Mouse (Mus musculus) heart, adult 8-10 months (tissue): ENCODE measurements at regions not wholly inside any gene's neighbourhood (a gene's known extent, or its start where the extent isn't known, plus 50 kb on each side); places are given as distances from the start of the nearest gene placed in this dataset.

Experiments
- DNase-seq: peaks from one replicate; pipeline ENCODE4 v3.0.0; 2022; ENCODE audit warnings: low spot score

- no peak for DNase-seq
These were observed 77.0 kb upstream of the Lgr5 start for GRCm38 (mm10) chr10:115664567-115664966.

DNA sequence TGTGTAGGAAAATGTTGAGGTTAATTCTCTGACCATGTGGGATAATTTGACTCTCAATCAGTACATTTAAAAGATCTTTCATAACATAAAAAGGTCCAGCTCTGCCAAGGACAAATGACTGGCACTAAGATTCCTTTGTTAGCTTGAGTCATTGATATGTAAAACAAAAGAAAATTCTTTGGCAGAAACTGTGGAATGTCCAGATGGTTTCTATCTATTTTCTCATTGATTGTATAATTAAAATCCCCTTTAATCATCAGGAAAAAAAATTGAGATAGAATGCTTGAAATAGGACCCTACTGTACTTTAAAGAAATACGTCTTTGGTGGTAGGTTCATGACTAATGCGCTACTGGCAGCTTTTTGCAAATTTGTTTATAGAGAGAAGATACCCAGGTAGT lies 89.1 kb upstream of the Lgr5 start:
- no peak for DNase-seq

- DNase-seq: no peak
These were observed 93.5 kb upstream of the Lgr5 start for GRCm38 (mm10) chr10:115681115-115681514.

DNA sequence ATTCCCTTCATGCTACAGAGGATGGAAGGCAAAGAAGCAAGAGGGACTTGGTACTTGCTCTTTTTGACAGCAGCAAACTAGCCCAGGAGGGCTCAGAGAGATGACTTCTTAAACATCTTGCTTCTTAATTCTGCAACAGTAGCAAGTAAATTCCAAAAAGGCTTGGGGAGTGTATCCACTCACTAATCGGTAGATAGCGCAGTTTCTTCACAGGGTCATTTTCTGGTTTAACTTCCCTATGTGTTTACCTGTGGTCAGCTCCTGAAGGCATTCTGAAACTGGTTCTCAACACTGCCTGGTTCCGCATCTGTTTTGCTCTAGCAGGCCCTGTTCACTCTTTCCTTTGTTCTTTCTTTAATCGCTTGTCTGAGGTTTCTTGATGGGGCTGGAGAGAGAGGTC lies 104.4 kb upstream of the Lgr5 start:
- DNase-seq: no peak

GRCm38 (mm10) chr10:115693986-115694833 lies 106.6 kb upstream of the Lgr5 start:
- DNase-seq: no peak

DNA sequence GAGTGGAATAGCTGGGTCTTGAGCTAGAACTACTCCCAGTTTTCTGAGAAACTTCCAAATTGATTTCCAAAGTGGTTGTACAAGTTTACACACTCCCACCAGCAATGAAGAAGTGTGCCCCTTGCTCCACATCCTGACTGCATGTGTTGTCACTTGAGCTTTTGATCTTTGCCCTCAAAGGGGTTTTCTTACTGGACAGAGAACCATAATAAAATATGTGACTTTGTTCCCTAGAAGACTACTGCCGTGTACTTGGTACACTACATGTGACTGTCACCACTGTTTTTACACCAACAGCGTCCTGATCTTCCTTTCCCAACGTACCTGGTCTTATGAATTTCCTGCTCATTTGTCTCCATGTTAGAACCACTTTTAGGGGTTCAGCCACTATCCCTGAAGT lies 114.3 kb upstream of the Tspan8 start:
- no peak for DNase-seq

- no peak for DNase-seq
These were observed 108.0 kb upstream of the Tspan8 start for GRCm38 (mm10) chr10:115708623-115709022.

DNA sequence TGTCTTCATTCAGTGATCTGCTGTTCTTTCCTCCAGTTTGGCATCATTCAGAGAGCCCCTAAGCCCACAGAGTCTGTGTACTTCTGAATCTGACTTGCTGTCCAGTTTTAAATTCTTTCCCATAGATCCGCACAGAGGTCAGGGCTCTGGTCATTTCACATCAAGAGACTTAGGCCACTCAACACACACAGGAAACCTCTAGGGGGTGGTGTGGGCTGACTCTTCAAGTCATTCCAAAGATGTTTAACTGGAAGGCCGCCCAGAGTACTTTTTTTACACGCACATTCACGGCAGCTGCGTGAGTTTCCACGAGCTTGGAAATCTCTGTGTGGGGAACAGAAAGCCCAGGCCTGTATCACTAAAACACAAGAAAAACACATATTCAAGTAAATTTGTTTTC lies 102.7 kb upstream of the Tspan8 start:
- DNase-seq: peak; percentile 29

DNA sequence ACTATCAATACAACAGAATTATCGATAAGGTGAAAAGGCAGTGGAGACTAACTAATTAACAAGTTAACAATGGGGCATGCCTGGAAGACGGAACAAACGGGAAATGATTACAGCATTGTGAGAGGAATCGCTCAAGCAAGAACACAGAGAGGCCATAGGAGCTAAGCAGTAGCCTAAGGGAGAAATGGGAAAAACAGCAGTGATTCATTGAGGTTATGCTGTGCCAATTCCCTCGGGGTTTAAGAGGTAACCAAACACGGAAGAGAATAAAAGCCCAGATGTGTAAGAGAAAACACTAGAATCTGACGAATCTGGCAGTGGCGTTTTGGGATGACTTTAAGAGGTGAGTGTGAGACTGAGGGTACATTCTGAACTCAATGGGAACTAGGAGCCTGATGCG lies 100.5 kb upstream of the Tspan8 start:
- DNase-seq: no peak

- no peak for DNase-seq
These were observed 99.6 kb upstream of the Tspan8 start for GRCm38 (mm10) chr10:115717064-115717463.

DNA sequence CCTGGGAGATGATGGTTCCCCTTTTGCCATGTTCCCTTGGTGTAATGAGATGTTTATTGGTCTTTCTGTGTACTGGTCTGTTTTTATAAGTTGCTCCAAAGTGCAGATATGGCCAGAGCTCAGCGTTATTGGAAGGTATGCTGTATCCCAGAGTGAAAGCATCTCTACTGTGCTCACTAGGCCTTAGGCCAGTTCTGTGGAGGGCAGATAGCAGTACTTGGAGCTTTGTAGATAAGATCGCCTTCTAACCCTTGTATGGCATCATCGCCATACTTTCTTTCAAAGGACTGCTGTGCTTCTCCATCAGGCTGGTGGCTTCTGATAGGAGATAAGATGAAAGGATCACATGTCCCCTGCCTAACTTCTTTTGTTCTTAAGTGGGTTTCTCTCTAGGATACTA lies 94.0 kb upstream of the Tspan8 start:
- no peak for DNase-seq

- DNase-seq: no peak
These were observed 73.8 kb upstream of the Tspan8 start for GRCm38 (mm10) chr10:115742634-115743347.

GRCm38 (mm10) chr10:115749844-115750243 lies 66.8 kb upstream of the Tspan8 start:
- DNase-seq: no peak

DNA sequence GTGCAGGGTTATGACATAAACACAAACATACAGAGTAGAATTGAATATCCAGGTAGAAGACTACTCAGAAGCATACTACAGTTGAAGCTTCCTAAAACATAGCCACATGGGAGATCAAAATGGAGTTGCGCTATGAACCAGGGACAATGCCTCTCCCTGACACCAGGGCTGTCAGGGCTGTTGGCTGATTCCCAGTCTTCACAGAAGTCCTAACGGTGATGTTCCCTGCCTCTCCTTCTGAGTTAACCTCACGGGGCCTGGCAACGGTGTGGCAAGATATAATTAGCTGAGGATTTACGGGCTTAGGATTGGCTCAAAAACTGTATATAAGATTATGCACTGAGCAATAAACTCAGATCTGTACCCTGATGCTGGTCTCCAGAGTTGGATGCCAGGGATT lies 66.4 kb upstream of the Tspan8 start:
- DNase-seq: no peak

GRCm38 (mm10) chr10:115758667-115759066 lies 58.0 kb upstream of the Tspan8 start:
- no peak for DNase-seq
